Mouse (Mus musculus): ENCODE results near the gene Dnajc6.

GRCm38 (mm10) chr4:101579517-101579916, 83.1 kb downstream of the Dnajc6 start:
- TF ChIP-seq CTCF (IDR thresholded peaks at IDR 0.05; ENCODE audit: control insufficient read depth, insufficient read depth, low read length), result no peak
- TF ChIP-seq POLR2A (IDR thresholded peaks at IDR 0.05; ENCODE audit: borderline replicate concordance, control insufficient read depth, low read depth, low read length), result no peak
